Mouse (Mus musculus) urinary bladder, postnatal 10 days (tissue): ENCODE results near the gene Zgpat.

Experiments used
- DNase-seq: peaks from one replicate; pipeline ENCODE4 v3.0.0; 2022; ENCODE audit warnings: low spot score

Zgpat gene

DNA sequence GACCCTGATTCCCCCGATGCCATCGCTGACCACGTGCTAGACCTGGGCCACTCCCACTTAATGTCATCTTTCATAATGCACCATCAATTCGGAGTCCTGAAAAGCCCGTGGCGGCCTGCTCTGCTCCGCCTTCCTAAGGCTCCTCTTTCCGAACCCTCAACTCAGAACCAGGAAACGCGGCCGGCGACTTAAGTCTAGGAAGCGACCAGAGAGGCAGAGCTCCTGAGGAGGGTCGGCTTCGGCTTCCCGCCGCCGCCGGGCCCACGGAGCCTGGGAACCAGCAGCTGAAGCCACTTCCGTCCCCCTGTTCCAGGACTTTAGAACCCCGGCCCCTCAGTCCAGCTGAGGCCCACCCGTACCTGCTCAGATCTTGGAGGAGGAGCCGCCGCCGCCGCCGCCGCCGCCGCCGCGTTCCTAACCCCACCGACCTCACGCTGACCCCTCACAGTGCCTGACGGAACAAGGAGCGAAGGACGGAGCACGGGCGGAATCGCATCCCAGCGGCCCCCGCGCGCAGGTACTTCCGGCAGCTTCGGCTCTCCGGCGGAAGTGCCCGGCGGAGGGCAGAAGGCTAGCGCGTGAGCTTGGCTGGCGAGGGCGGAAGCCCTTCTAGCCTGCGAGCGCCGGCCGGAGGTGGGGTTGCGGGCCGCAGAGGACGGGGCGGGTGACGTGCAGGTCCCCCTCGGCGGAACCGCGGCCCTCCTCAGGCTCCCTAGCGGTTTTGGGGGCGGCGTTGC, at the start of gene Zgpat, which contains the start of gene Arfrp1:
Zgpat (plus strand) TSS at position 69 of the 737 bp plus-strand sequence.
Arfrp1 (minus strand) TSS at position 545 of the 737 bp plus-strand sequence.
- peak; percentile 41 for DNase-seq

DNA sequence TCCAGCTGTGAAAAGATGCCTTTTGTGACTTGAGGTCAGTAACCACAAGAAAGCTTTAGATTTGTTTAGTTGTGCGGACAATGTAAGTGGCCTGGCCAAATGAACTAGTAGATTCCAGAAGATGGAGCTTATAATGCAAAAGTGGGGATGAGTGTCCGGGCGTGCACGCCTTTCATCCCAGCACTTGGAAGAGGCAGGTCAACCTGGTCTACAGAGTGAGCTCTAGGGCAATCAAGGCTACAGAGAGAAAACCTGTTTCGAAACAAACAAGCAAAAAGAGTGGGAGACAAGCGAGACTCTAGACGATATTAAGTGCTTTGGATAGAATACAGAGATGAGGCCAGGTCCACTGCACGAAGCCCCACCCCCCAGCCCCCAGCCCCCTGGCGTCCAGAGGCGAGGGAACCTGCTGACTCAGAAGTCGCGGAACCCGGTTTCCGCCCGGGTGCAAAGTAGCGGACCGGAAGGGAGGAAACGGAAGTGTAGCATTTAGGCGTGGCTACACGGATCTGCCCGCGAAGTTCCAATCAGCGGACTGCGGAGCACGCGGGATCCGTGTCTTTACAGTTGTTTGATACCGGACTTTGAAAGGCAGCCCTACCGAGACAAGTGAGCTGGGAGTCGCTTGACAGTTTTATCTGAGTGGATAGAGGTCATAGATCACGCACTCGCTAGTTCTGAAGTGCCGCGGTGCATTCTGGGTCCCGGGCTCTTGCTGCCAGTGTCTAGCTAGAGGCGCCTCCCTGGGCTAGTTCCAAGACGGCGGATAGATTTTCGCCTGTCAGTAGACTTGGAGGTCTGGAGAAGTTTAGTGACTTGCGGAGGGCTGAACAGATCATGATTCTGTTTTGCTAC, 45.3 kb upstream of the Zgpat start, which contains the start of gene Rtel1:
Rtel1 (plus strand) TSS at position 492 of the 855 bp plus-strand sequence.
- peak; percentile 35 for DNase-seq

DNA sequence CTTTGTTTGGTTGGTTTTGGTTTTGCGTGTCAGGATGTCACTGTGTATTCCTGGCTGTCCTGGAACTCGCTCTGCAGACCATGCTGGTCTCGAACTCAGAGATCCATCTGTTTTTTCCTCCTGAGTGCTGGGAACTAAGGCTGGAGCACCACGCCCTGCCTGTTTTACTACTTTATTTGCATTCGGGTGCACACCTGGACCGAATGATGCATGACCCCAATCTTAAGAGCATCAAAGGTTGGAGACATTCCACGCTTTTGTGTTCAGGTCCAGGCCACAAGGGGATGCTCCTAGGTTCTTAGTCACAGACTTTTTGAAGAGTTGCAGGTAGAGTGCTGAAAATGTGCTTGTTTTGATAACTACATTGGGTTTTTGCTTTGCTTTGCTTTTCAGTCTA, 44.6 kb upstream of the Zgpat start:
- no peak for DNase-seq

DNA sequence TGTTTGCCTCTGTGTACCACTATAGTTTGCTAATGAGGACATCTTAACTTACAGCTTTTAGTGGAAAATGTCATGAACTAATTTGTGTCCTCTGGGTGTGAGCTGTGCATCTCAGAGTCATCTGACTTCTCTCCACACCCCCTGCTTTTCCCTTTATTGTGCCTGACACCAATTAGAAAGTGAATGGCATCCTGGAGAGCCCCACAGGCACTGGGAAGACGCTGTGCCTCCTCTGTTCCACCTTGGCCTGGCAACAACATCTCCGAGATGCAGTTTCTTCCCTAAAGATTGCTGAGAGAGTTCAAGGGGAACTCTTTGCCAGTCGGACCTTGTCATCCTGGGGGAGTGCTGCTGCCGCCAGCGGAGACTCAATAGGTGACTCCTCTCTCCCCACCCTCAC, 42.6 kb upstream of the Zgpat start:
- DNase-seq: no peak

DNA sequence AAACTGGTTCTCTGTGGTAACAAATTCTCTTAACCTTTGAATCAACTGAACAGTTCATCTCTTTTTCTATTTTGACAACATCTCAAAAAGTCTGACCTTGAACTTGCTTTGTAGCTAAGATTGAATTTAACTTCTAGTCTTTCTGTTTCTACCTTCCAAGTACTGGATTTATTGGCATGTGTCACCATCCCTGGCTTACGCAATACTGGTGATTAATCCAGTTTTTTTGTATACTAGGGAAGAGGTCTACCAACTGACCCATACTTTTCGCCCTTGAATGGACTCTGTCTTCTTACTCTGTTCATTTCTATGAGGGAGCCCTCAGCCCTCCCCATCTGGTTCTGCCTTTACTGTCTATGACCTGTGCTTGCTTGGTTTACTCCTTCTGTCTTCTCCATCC, 38.6 kb upstream of the Zgpat start:
- no peak for DNase-seq

DNA sequence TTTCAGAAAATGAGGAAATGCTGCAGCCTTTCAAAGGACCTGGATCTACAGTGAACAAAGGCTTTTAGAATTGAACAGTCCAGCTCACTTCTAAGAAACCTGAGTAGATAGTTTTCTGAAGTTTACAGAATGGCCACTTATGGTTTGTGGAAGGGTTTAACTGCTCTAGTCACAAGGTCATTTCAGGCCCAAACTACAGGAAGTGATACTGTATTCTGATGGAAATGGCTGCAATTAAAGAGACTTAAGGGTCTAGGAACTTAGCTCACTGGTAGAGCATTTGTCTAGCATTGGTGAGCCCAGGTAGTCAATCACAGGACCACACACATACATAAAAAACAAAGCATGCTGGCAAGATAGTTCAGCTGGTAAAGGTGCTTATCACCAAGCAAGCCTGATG, 32.2 kb upstream of the Zgpat start:
- DNase-seq: no peak

DNA sequence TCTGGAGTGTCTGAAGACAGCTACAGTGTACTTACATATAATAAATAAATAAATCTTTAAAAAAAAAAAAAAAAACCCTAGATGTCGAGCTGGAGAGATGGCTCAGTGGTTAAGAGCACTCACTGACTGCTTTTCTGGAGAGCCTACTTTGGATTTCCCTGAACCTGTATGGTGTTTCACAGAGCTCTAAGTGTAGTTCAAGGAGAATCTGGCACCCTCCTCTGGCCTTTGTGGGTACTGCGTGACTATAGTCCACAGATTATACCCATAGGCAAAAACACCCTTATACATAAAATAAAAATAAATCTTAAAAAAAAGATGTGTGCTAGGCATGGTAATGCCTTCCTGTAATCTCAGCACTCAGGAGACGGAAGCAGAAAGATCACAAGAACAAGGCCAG, 30.7 kb upstream of the Zgpat start:
- no peak for DNase-seq

DNA sequence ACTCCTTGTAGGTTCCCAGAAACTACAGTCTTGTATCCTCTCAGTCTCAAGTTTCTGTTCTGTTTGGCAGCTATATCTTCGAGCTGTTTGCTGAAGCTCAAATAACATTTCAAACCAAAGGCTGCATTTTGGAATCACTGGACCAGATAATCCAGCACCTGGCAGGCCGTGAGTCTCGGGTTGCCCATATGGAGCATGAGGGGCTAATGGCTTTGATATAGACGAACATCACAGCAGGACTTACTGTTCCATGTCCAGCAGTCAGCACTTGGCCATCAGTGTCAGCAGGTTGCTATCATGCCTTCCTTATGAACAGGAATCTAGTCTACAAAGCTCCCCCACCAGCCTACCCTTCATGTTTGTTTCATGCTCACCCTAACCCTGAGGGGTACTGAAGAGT, 24.3 kb upstream of the Zgpat start:
- DNase-seq: no peak

DNA sequence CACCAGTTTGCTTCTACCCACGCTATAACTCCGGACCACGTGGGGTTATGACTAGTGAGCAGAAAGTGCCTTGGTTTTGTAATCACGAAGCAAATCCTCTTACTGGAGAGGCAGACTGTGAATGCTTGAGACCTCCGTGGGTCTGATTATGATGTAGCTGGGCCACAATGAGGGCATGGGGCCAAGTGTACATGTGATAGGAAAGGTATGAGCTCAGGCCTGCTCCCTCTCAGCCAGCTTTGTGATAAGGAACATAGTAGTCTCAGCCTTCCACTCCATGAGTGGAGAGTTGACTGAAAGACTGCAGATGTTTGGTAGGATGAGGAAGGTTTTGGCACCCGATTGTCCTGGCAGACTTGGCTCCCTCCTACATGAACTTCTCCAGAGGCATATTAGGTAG, 22.0 kb upstream of the Zgpat start:
- DNase-seq: no peak

DNA sequence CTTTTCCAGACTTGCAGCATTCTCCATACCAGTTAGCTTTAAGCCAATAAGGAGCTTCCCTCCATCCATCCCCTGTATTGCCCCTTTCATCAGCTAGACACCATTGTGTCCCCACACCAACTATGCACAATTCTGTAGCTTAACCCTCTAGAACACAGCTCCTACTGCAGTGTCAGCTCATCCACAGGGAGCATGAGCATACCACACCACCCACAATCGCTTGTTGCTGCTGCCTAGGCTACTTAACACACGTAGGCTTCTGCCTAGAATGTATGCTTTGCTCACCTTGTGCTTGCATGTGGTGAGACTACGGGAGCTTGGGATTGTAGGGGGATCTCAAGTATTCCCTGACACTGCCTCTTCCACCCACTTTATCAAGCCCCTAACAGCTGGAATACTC, 7.9 kb upstream of the Zgpat start:
- DNase-seq: no peak

DNA sequence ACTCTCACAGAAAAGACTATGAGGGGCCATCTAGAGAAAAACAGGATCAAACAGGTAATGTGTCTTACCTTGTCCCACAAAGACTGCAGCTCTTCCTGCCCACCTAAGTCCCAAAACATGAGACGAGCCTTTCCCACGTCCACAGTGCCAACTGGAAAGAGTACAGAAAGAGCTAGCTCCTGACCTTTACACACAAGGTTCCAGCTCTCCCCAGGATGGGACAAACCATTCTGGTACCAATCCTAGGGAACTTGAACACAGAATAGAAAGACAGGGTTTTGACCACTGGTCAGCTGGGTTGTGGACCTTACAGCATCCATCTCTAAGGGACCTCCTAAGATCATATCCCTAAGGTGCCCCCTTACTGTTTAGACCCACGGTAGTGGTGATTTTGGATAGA, 782 bp upstream of the Zgpat start:
- DNase-seq: no peak

DNA sequence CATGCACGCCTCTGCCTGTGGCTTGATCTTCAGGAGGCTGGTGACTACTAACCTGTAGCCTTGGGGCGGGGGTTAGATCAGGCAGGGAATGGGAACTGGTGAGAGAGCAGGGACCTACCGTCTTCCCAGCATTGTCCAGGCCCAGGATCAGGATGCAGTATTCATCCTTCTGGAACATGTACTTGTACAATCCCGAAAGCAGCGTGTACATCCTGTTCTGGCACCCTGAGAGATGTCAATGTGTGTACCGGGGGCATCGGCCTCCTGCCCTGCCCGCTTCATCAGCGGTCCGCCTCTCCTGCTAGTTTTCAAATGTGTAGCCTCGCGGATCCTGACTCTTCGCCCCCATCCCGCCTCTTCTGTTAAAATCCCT, 255 bp upstream of the Zgpat start:
- DNase-seq: no peak

DNA sequence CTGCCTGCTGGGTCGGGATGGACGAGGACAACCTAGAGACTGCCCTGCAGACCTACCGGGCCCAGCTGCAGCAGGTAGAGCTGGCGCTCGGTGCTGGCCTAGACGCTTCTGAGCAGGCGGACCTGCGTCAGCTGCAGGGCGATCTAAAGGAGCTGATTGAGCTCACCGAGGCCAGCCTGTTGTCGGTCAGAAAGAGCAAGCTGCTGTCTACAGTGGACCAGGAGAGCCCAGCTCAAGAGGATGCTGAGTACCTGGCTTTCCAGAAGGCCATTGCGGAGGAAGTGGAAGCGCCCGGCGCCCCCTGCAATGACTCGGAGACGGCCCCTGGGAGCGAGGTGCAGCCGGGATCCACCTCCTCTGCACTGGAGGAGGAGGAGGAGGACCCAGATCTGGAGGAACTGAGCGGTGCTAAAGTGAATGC, 937 bp downstream of the Zgpat start:
- DNase-seq: no peak

DNA sequence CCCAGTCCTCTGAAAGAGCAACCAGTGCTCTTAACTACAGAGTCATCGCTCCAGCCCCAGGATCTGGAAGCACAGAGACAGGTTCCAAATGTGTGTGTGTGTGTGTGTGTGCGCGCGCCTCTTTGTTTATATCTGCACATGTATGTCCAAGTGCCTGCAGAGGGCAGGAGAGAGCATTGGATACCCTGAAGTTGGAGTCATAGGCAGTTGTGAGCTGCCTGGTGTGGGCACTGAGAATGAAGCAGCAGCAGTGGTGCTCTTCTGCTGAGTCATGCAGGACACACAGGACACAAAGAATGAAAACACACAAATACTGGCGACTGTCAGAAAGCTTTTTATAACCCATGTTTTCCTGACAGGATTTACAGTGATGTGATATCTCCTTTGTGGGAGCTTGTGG, 5.3 kb downstream of the Zgpat start:
- DNase-seq: no peak

DNA sequence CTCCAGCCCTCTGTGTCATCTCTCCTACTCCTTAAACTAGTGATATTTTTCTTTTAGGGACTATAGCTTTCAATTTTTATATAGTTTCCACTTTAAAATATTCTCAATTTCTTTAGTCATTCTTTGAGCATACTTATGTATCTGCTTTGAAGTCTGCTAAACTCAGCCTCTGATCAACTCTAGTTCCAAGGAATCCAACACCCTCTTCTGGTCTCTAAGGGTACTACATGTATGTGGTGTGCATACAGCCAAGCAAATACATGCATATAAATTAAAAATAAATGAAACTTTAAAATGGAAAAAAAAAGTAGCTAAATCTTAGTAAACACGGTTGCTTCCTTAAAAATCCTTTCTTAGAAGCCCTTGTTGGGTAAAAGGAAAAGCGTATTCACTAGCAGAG, 11.1 kb downstream of the Zgpat start:
- DNase-seq: no peak

DNA sequence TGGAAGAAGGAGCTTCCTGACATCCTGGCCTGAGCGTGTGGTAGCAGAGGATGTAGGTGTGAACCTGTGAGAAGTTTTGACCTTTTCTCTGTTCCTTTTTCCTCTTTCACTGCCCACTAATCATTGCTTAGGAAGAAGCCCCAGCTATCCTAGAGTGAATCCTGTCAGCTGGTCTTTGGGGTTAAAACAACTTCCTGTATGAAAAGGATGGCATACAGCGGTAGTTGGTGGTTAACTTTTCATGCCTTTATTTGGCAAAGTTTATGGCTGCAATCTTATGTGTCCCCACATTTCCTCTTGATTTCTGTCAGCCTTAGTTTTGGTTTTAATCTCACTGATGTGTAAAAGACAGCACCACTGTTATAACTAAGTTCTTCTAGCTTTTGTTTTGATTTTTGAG, 12.5 kb downstream of the Zgpat start:
- no peak for DNase-seq

DNA sequence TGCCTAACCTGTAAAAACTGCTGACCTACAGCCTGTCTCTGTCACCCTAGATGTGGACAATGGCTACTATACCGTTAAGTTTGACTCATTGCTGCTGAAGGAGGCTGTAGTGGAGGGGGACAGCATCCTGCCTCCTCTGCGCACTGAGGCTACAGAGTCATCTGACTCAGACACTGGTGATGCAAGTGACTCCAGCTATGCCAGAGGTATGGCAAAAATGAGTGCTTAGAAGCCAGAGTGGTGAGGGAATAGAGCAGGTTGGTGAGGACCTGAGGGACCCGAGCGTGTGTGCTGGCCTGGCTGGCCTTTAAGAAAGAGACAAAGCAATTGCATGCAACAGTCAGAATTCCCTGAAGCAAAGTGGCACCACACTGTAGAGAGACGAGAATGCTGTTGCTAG, 14.0 kb downstream of the Zgpat start:
- DNase-seq: no peak

DNA sequence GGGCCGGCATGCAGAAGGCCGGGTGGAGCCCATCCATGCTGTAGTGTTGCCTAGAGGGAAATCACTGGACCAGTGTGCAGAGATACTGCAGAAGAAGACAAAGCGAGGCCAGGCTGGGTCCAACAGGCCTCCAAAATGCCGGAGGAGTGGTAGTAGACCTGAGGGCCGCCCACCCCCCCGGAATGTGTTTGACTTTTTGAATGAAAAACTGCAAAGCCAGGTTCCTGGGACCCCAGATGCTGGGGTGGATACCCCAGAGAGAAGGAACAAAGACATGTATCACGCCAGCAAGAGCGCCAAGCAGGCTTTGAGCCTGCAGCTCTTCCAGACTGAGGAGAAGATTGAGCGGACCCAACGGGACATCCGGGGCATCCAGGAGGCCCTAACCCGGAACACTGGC, 15.1 kb downstream of the Zgpat start, which contains the start of gene Lime1:
Lime1 (plus strand) TSS at position 301 of the 400 bp plus-strand sequence.
- DNase-seq: no peak

DNA sequence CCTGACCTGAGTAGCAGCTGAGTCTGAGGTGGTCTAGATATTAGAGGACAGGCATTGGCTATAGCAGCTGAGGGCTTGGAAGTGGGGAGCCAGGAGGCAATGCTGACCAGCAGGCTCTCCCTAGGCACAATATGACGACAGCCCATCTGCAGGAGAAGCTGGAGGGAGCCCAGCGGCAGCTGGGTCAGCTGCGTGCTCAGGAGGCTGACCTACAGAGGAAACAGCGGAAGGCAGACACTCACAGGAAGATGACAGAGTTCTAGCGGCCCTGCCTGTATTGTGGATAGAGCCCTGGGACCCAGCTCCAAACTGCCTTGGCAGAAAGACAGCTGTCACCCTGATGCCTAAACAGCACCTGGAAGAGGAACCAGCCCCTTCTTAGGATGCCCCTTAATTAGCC, 15.5 kb downstream of the Zgpat start:
- DNase-seq: no peak

DNA sequence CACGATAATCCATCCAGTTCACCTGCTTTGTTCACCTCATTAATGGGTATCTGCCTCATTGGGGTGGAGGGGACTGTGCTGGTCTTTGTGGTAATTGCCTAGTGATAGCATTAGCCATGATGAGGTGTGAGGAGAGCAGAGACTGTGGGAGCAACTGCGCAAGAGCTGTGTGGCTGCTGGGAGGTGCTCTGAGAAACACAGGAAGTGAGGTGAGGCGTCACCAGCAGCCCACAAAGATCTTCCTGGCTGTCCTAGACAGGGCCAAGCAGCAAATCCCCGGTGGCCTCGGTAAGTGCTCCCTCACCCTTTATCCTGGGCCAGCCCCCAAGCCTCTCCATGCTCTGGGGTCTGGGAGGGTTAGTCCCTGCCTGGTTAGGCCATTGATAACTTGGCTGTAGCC, 16.4 kb downstream of the Zgpat start:
- no peak for DNase-seq

DNA sequence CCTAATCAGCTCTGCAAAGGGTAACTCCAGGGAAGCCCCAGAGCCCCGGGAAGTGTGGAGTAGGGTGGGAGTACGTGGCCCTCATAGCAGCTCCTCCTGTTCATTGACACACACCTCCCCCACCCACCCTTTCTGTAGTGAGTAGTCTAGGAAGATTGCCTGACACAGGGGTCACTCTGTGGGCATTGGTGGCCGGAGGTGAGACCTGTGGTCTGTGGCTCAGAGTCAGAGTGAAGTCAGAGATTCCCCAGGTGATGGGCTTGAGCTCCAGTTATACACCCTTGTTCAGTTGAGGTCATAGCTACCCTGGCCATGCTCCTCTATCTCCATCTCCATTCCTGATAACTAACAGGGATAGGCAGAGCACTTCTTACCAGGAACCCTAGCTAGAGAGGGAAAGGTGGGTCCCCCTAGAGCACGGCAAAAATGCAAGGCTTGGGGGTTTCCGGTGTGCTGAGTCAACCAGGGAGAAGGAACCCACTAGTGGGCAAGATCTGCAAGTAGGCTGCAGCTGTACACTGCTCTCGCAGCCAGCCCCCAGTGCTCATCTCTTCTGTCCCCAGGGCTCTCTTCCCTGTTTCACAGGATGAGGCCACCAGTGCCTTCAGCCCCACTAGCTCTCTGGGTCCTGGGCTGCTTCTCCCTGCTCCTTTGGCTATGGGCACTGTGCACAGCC, 17.0 kb downstream of the Zgpat start:
- DNase-seq: no peak

DNA sequence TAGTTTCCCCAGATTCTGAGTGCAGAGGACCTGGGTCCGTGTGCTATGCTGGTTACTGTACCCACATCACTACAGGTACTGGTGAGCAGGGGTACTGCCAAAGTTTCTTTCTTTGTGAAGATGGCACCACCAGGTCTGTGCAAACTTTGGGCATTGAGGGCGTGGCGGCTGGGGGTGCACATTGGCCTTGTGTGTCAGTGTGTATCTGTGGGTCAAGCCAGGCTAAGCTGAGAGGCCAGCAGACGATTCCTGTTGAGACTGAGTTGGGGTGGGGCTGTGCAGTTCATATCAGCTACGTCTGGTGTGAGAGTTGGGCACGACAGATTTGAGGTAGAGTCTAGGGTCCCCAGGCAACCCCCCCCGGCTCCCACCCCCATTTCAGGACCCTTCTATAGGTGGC, 19.7 kb downstream of the Zgpat start:
- DNase-seq: no peak

DNA sequence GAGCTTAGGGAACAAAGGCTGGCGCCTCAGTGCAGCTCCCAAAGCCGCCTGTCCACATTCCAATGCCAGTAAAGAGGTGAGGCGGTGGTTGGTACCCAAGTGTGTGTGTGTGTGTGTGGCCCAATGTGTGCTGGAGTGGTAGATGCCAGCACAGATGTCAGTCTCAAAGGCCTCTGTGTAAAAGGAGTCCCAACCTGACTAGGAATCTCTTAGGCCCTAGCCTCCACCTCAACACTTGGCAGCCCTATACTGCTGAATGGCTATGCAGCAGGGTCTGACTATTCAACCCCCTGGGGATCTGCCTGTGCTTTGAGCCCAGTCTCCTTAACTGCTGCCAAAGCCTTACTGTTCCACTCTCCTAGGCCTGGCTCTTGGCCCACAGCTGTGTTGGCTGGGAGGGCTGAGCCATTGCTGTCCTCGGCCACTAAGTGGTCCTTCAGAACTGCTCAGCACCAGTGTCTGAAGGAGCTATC, 20.2 kb downstream of the Zgpat start:
- DNase-seq: no peak
